Mouse (Mus musculus): ENCODE data around the gene Prss45. TPM values are rescaled to one million over a fixed set of nuclear protein-coding genes. Genes with fewer than 3 reads are reported as not detected.

Gene Prss45
- polyA plus RNA-seq (2015; fragmentation: Illumina TruSeq; extraction: RNeasy Lipid Tissue Mini Kit (QIAGEN cat#74804); ENCODE audit: insufficient read depth, low replicate concordance): not detected

GRCm38 (mm10) chr9:110834411-110834810, at the start of gene Prss45:
Prss45 (plus strand) TSS chr9:110834588.

GRCm38 (mm10) chr9:110797866-110798265, 36.5 kb upstream of the Prss45 start, which contains the start of gene Prss42:
Prss42 (plus strand) TSS chr9:110798166.

GRCm38 (mm10) chr9:110813789-110814188, 20.6 kb upstream of the Prss45 start, which contains the start of gene Prss44:
Prss44 (plus strand) TSS chr9:110813994.

GRCm38 (mm10) chr9:110826390-110826789, 8.0 kb upstream of the Prss45 start, which contains the start of gene Prss43:
Prss43 (plus strand) TSS chr9:110826690.

GRCm38 (mm10) chr9:110844206-110844605, 9.8 kb downstream of the Prss45 start, which contains the start of gene Prss46:
Prss46 (plus strand) TSS chr9:110844506.

GRCm38 (mm10) chr9:110857781-110858472, 23.5 kb downstream of the Prss45 start, which contains the start of gene Prss50:
Prss50 (plus strand) TSS chr9:110857967.

GRCm38 (mm10) chr9:110879191-110879920, 45.0 kb downstream of the Prss45 start, which contains the start of gene Als2cl:
Als2cl (plus strand) TSS chr9:110879870.

GRCm38 (mm10) chr9:110879998-110880561, 45.7 kb downstream of the Prss45 start, which contains the start of gene Tmie:
Tmie (minus strand) TSS chr9:110880113.

Other genes with a start within 250 kb of the Prss45 start
- gene Nradd, start 210.1 kb upstream of the Prss45 start, polyA plus RNA-seq (2015; fragmentation: Illumina TruSeq; extraction: RNeasy Lipid Tissue Mini Kit (QIAGEN cat#74804); ENCODE audit: insufficient read depth, low replicate concordance): 6.0 TPM
- gene Nbeal2, start 180.4 kb upstream of the Prss45 start, polyA plus RNA-seq (2015; fragmentation: Illumina TruSeq; extraction: RNeasy Lipid Tissue Mini Kit (QIAGEN cat#74804); ENCODE audit: insufficient read depth, low replicate concordance): 16.4 TPM
- 74.1 TPM for gene Ccdc12, start 178.1 kb upstream of the Prss45 start, polyA plus RNA-seq (2015; fragmentation: Illumina TruSeq; extraction: RNeasy Lipid Tissue Mini Kit (QIAGEN cat#74804); ENCODE audit: insufficient read depth, low replicate concordance)
- not detected for gene Myl3, start 92.7 kb upstream of the Prss45 start, polyA plus RNA-seq (2015; fragmentation: Illumina TruSeq; extraction: RNeasy Lipid Tissue Mini Kit (QIAGEN cat#74804); ENCODE audit: insufficient read depth, low replicate concordance)
- 1.9 TPM for gene Pth1r, start 87.4 kb upstream of the Prss45 start, polyA plus RNA-seq (2015; fragmentation: Illumina TruSeq; extraction: RNeasy Lipid Tissue Mini Kit (QIAGEN cat#74804); ENCODE audit: insufficient read depth, low replicate concordance)
- gene Prss42, start 36.4 kb upstream of the Prss45 start, polyA plus RNA-seq (2015; fragmentation: Illumina TruSeq; extraction: RNeasy Lipid Tissue Mini Kit (QIAGEN cat#74804); ENCODE audit: insufficient read depth, low replicate concordance): not detected
- gene Prss44, start 20.6 kb upstream of the Prss45 start, polyA plus RNA-seq (2015; fragmentation: Illumina TruSeq; extraction: RNeasy Lipid Tissue Mini Kit (QIAGEN cat#74804); ENCODE audit: insufficient read depth, low replicate concordance): not detected
- not detected for gene Prss43, start 7.9 kb upstream of the Prss45 start, polyA plus RNA-seq (2015; fragmentation: Illumina TruSeq; extraction: RNeasy Lipid Tissue Mini Kit (QIAGEN cat#74804); ENCODE audit: insufficient read depth, low replicate concordance)
- gene Prss46, start 9.9 kb downstream of the Prss45 start, polyA plus RNA-seq (2015; fragmentation: Illumina TruSeq; extraction: RNeasy Lipid Tissue Mini Kit (QIAGEN cat#74804); ENCODE audit: insufficient read depth, low replicate concordance): not detected
- not detected for gene Prss50, start 23.4 kb downstream of the Prss45 start, polyA plus RNA-seq (2015; fragmentation: Illumina TruSeq; extraction: RNeasy Lipid Tissue Mini Kit (QIAGEN cat#74804); ENCODE audit: insufficient read depth, low replicate concordance)
- 31.4 TPM for gene Als2cl, start 45.3 kb downstream of the Prss45 start, polyA plus RNA-seq (2015; fragmentation: Illumina TruSeq; extraction: RNeasy Lipid Tissue Mini Kit (QIAGEN cat#74804); ENCODE audit: insufficient read depth, low replicate concordance)
- gene Tmie, start 45.5 kb downstream of the Prss45 start, polyA plus RNA-seq (2015; fragmentation: Illumina TruSeq; extraction: RNeasy Lipid Tissue Mini Kit (QIAGEN cat#74804); ENCODE audit: insufficient read depth, low replicate concordance): 7.9 TPM
- gene Fam240a, start 82.3 kb downstream of the Prss45 start, polyA plus RNA-seq (2015; fragmentation: Illumina TruSeq; extraction: RNeasy Lipid Tissue Mini Kit (QIAGEN cat#74804); ENCODE audit: insufficient read depth, low replicate concordance): 0.66 TPM
- 0.62 TPM for gene Tdgf1, start 111.6 kb downstream of the Prss45 start, polyA plus RNA-seq (2015; fragmentation: Illumina TruSeq; extraction: RNeasy Lipid Tissue Mini Kit (QIAGEN cat#74804); ENCODE audit: insufficient read depth, low replicate concordance)
- gene Lrrc2, start 117.0 kb downstream of the Prss45 start, polyA plus RNA-seq (2015; fragmentation: Illumina TruSeq; extraction: RNeasy Lipid Tissue Mini Kit (QIAGEN cat#74804); ENCODE audit: insufficient read depth, low replicate concordance): 0.08 TPM
- 1.4 TPM for gene Rtp3, start 156.0 kb downstream of the Prss45 start, polyA plus RNA-seq (2015; fragmentation: Illumina TruSeq; extraction: RNeasy Lipid Tissue Mini Kit (QIAGEN cat#74804); ENCODE audit: insufficient read depth, low replicate concordance)
- gene Ltf, start 184.7 kb downstream of the Prss45 start, polyA plus RNA-seq (2015; fragmentation: Illumina TruSeq; extraction: RNeasy Lipid Tissue Mini Kit (QIAGEN cat#74804); ENCODE audit: insufficient read depth, low replicate concordance): 6.9 TPM
- gene Ccrl2, start 222.9 kb downstream of the Prss45 start, polyA plus RNA-seq (2015; fragmentation: Illumina TruSeq; extraction: RNeasy Lipid Tissue Mini Kit (QIAGEN cat#74804); ENCODE audit: insufficient read depth, low replicate concordance): 7.0 TPM

All from spleen, adult 10 weeks (tissue).